Mouse (Mus musculus) midbrain, embryonic 12.5 days (tissue): ENCODE measurements around the gene Aldh3b1. TPM values are rescaled to one million over a fixed set of nuclear protein-coding genes. Genes with fewer than 3 reads are reported as not detected.
"Not testable (repeated sequence)": the region's sequence is repeated elsewhere in the genome, so short reads cannot be mapped to it uniquely, and the experiment has no call there.

ENCODE experiments used
- ATAC-seq: fragments of 200-750 bp; cut with Nextera tagmentation; 2 replicates; pipeline ENCODE4 v1.8.0; 2017; ENCODE audit warnings: low read depth, moderate TSS enrichment, moderate library complexity; ENCODE audit not compliant: low FRiP score
- H3K27ac ChIP-seq: fragments of 300-500 bp; sonication (generic); replicated peaks from 2 replicates; pipeline ENCODE4 v1.5.1; 2016; ENCODE audit warnings: mild to moderate bottlenecking
- H3K27me3 ChIP-seq: fragments of 300-500 bp; sonication (generic); 2 replicates; pipeline ENCODE4 v1.6.1; 2016; ENCODE audit warnings: mild to moderate bottlenecking
- H3K36me3 ChIP-seq: fragments of 300-500 bp; sonication (generic); 2 replicates; pipeline ENCODE4 v1.6.1; 2016
- H3K4me1 ChIP-seq: fragments of 300-500 bp; sonication (generic); 2 replicates; pipeline ENCODE4 v1.6.1; 2016
- H3K4me2 ChIP-seq: fragments of 300-500 bp; sonication (generic); replicated peaks from 2 replicates; pipeline ENCODE4 v1.6.1; 2016; ENCODE audit warnings: mild to moderate bottlenecking, moderate library complexity
- H3K4me3 ChIP-seq: fragments of 300-500 bp; sonication (generic); 2 replicates; pipeline ENCODE4 v1.5.1; 2016; ENCODE audit warnings: mild to moderate bottlenecking
- H3K9ac ChIP-seq: fragments of 300-500 bp; sonication (generic); replicated peaks from 2 replicates; pipeline ENCODE4 v1.6.1; 2016; ENCODE audit warnings: mild to moderate bottlenecking, moderate library complexity
- H3K9me3 ChIP-seq: fragments of 300-500 bp; sonication (generic); 2 replicates; pipeline ENCODE4 v1.6.1; 2016; ENCODE audit warnings: mild to moderate bottlenecking
- WGBS: fragments of 180-500 bp; shearing (Covaris S2); methylation state at CpG from one replicate; pipeline ENCODE4 v1.1.7; 2016; 5-methylcytosine and 5-hydroxymethylcytosine counted together
- polyA plus RNA-seq: library from polyadenylated mRNA; unstranded; fragments of >200 nt; fragmentation: Nextera tagmentation; extraction: Ambion mirVana; gene quantifications from 2 replicates; pipeline ENCODE4 v1.2.1, GENCODE M21; 2016

Aldh3b1 gene
- polyA plus RNA-seq, 1 experiment from 2014 or later, result 0.83 TPM

DNA sequence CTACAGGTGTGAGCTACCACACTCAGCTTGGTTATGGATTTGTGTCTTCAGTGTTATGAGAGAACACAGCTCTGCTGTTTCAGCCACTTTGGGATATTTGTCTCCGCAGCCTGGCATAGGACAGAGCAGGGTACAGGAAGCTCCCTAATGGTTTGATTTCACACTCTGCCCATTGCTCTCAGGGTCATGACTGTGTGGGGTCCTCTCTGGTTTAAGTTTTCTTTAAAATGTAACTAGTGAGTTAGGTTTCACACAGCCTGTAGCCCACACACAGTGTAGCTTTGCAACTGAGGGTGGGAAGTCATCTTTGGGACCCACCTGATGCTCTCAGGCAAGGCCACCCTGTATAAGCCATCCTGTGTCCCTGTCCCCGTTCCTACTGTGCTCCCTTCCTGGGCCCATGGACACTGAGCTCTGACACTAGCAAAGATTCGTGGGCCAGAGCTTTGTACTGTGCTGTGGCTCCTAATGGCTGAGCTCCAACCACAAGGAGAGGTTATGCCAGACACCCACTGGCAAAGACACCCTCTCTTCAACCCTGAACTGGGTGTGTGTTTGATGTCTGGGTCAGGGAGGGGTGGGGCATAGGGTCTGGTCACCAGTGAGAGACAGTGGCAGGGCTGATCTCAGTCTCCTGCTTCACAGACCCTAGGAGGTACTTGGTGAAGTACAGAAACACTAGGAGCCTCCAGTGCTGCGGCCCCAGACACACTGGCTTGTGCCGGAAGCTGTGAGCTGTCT is 27.9 kb upstream of the Aldh3b1 start:
- not testable (repeated sequence) for H3K4me1 ChIP-seq, H3K9me3 ChIP-seq, ATAC-seq, H3K4me2 ChIP-seq, H3K27ac ChIP-seq, H3K4me3 ChIP-seq, H3K9ac ChIP-seq, H3K27me3 ChIP-seq, H3K36me3 ChIP-seq
- 79% methylated on average over 5 of the region's 5 CpGs for WGBS

DNA sequence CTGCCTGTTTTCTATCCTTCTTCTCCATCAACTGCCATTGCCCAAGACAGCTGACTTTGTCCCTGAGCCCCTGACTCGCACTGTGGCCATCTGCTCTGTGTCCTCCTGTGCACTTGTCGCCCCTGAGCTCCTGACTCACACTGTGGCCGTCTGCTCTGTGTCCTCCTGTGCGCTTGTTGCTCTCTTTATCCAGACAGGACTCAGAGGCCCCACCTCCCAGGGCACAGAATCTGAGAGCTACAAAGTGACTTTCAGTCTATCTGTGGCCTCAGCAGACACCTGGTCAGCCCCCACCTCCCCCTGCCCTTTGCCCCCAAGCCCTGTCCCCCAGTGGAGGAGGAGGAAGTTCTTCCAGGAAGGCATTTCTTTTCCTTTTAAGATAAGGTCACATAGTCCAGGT is 26.2 kb upstream of the Aldh3b1 start:
- H3K27me3 ChIP-seq, result no peaks in the 10 kb centered on the region

DNA sequence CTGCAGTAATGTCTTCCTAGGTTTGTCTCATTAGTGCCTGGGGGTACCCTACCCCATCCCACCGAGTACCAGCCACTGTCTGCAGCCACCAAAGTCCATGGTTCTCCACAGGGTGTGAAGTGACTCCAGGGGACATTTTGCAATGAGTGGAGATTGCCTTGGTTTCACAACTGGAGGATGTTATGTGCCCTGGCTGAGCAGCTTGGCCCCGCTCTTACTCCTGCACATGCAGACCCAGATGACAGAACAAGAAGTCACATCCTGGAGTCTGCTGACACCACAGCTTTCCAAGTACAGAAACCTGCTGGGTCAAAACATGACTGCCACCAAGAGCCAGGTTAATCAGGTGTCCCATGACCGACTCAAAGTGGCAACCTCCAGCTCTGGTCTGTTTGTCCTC is 25.4 kb upstream of the Aldh3b1 start:
- Histone ChIP-seq H3K4me2 (no peak overlapping the region), H3K36me3 (no peaks in the 10 kb centered on the region), H3K27ac (no peak overlapping the region), H3K4me3 (no peak overlapping the region), H3K9me3 (no peaks in the 10 kb centered on the region), H3K4me1 (no peaks in the 10 kb centered on the region), H3K27me3 (no peaks in the 10 kb centered on the region), H3K9ac (no peak overlapping the region)
- no peak for ATAC-seq
- 84% methylated on average over 3 of the region's 3 CpGs for WGBS

More for the DNA sequence above, 26.2 kb upstream of the Aldh3b1 start:
- H3K4me2 ChIP-seq, result no peak overlapping the region
- no peaks in the 10 kb centered on the region for H3K36me3 ChIP-seq
- no peak overlapping the region for H3K4me3 ChIP-seq
- no peak for ATAC-seq
- H3K9ac ChIP-seq, result no peak overlapping the region
- H3K4me1 ChIP-seq, result no peaks in the 10 kb centered on the region
- H3K9me3 ChIP-seq, result no peaks in the 10 kb centered on the region
- no peak overlapping the region for H3K27ac ChIP-seq
- WGBS, result 53% methylated on average over 4 of the region's 4 CpGs

DNA sequence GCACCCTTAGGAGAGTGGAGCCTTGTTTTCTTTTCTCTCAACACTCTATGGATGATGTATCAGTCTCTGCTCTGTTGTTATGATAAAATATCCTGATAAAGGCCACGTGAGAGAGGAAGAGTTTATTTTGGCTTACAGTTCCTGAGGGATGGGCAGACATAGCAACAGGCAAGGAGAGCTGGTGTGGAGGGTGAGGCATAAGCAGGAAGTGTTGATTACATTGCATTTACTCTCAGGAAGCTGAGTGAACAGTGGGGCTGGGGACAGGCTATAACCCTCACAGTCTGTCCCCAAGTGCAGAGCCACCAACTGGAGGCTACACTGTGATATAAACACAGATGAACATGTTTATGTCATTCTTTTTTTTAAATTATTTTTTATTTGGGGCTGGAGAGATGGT is 22.5 kb upstream of the Aldh3b1 start:
- H3K9ac ChIP-seq, result no peak overlapping the region
- 35% methylated on average over 1 of the region's 1 CpGs for whole genome bisulfite sequencing

DNA sequence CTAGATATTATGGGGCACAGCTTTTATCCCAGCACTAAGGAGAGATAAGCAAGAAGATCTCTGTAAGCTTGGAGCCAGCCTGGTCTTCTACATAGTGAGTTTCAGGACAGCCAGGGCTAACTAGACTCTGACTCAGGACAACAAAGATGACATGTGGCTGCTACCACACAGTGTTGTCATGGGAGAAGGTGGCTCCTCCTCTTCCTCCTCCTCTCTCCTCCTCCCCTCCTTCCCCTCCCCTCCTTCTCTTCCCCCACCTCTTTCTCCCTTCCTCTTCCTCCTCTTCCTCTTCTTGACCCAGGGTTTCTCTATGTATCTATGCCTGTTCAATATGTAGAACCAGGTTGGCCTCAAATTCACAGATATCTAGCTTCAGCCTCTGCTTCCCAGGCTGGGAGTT is 21.9 kb upstream of the Aldh3b1 start:
- no peak overlapping the region for H3K4me2 ChIP-seq
- no peak overlapping the region for H3K9ac ChIP-seq
- ATAC-seq, result no peak
- no peaks in the 10 kb centered on the region for H3K4me1 ChIP-seq
- H3K27ac ChIP-seq, result no peak overlapping the region
- no peaks in the 10 kb centered on the region for H3K9me3 ChIP-seq
- no peaks in the 10 kb centered on the region for H3K36me3 ChIP-seq
- no peak overlapping the region for H3K4me3 ChIP-seq
- H3K27me3 ChIP-seq, result no peaks in the 10 kb centered on the region

More for the DNA sequence above, 22.5 kb upstream of the Aldh3b1 start:
- Histone ChIP-seq H3K27ac (no peak overlapping the region), H3K4me2 (no peak overlapping the region), H3K27me3 (no peaks in the 10 kb centered on the region), H3K36me3 (no peaks in the 10 kb centered on the region), H3K9me3 (no peaks in the 10 kb centered on the region), H3K4me1 (no peaks in the 10 kb centered on the region), H3K4me3 (no peak overlapping the region)
- ATAC-seq, result no peak

DNA sequence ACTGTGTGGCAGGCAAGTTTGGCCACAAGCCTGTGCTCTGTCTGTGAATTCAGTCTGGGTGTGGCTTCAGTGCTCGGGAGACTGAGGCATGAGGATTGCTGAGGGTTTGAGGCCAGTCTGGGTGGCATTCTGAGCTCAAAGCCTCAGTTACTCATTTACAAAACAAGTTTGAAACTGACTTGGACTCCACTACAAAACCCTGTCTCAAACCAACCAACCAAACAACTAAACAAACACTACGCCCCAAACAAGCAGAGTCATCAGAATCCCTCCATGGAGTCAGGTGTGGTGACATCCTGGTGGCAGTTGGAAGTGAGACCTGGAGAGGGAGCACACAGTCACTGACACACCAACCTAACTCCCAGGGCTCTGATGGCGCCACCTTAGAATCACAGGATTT is 20.7 kb upstream of the Aldh3b1 start:
- no peak overlapping the region for H3K4me3 ChIP-seq
- no peaks in the 10 kb centered on the region for H3K36me3 ChIP-seq
- no peak overlapping the region for H3K27ac ChIP-seq
- H3K9ac ChIP-seq, result no peak overlapping the region
- no peaks in the 10 kb centered on the region for H3K27me3 ChIP-seq
- WGBS, result 79% methylated on average over 3 of the region's 3 CpGs
- H3K4me1 ChIP-seq, result no peaks in the 10 kb centered on the region
- no peaks in the 10 kb centered on the region for H3K9me3 ChIP-seq
- H3K4me2 ChIP-seq, result no peak overlapping the region
- no peak for ATAC-seq

DNA sequence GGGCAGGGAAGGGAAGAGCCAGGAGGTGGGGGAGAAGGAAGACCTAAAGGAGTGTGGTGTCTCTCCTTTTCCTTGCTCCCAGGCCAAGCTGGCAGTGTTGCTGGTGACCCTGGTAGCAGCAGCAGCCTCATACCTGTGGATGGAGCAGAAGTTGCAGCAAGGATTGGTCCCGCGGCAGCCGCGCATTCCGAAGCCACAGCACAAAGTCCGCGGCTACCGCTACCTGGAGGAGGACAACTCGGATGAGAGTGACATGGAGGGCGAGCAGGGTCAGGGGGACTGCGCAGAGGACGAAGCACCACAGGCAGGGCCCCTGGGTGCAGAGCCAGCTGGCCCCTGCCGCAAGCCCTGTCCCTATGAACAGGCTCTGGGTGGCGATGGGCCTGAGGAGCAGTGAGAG is 18.9 kb upstream of the Aldh3b1 start:
- WGBS, result 63% methylated on average over 14 of the region's 14 CpGs
- Histone ChIP-seq H3K9me3 (no peaks in the 10 kb centered on the region), H3K36me3 (no peaks in the 10 kb centered on the region), H3K9ac (no peak overlapping the region), H3K4me3 (no peak overlapping the region), H3K4me1 (no peaks in the 10 kb centered on the region), H3K27ac (no peak overlapping the region), H3K27me3 (peaks cover 7% of the 10 kb centered on the region; the same call in 1 of the 2 replicates), H3K4me2 (no peak overlapping the region)
- ATAC-seq, result no peak

DNA sequence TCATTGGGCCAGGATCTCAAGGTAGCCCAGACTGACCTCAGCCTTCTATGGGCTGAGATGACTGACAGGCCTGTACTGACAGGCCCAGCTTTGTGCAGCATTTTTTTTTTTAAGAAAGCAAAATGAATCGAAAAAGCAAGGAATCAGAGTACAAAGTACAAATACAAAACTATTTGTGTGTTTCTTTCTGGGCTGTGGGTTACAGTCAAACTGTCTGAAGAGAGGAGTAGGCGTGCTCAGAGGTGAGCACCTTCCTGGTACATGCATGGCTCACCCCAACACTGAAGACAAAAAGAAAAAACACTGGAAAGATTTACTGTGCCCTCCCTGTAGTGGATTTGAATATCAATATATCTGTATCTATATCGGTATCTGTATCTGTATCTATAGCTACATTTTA is 18.2 kb upstream of the Aldh3b1 start:
- no peaks in the 10 kb centered on the region for H3K9me3 ChIP-seq
- peaks cover 9% of the 10 kb centered on the region; the same call in 1 of the 2 replicates for H3K27me3 ChIP-seq
- no peak overlapping the region for H3K9ac ChIP-seq
- no peak overlapping the region for H3K4me2 ChIP-seq
- H3K4me3 ChIP-seq, result no peak overlapping the region
- ATAC-seq, result no peak
- no peaks in the 10 kb centered on the region for H3K36me3 ChIP-seq
- H3K27ac ChIP-seq, result no peak overlapping the region
- 77% methylated on average over 3 of the region's 3 CpGs for WGBS
- no peaks in the 10 kb centered on the region for H3K4me1 ChIP-seq

DNA sequence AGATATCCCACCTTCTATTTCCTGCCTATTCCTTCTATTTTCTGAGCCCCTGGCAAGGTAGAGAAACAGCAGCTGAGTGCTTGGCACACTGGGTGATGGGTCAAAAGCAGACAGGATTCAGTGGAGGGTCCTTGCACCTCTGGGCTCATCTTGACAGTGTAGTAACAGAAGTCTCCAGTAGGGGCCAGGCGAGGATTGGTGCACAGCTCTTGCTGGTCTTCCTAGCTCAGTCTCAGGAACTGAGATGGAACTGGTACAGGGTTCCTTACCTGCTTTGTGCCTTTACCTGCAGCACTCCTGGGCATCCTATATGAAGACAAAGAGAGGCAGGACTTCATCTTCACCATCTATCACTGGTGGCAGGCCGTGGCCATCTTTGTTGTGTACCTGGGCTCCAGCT is 17.1 kb upstream of the Aldh3b1 start:
- WGBS, result 15% methylated on average over 2 of the region's 2 CpGs
- Histone ChIP-seq H3K9me3 (no peaks in the 10 kb centered on the region), H3K4me3 (no peak overlapping the region), H3K27ac (no peak overlapping the region), H3K27me3 (peaks cover 11% of the 10 kb centered on the region; the same call in 1 of the 2 replicates), H3K9ac (no peak overlapping the region), H3K36me3 (no peaks in the 10 kb centered on the region), H3K4me1 (no peaks in the 10 kb centered on the region), H3K4me2 (no peak overlapping the region)
- ATAC-seq, result 0 out of 2 replicates have a peak, but pooled peaks have one; percentile 34

DNA sequence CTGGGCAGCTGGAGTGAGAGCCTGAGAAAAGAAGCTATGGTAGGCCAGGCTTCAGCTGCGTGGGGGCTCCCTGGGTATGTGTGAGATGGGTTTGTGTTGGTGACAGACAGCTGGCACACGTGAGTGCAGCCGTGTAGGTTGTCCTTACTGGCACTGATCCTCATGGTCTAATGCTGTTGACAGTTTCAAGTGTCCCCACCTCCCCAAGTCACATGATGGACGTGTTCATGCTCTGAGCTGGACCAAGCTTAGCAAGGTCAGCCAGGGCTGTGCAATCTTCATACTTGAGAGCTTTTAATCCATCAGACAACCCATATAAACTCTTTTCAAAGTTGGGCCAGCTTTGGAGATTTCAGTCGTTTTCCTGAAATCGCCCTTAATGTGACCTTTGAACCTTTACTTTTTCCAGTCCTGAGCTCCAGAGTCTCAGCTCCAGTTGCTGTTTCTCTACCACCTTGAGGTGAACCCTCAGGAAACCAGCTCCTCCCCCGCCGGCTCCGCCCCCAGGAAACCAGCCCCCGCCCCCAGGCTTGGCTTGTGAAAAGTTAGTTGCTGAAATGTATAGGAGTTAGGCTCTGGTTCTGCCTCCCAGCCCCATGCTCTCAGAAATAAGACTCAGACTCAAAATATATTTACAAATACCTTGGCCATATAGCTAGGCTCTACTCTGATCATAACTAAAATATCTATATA is 16.4 kb upstream of the Aldh3b1 start:
- no peaks in the 10 kb centered on the region for H3K9me3 ChIP-seq
- H3K4me1 ChIP-seq, result no peaks in the 10 kb centered on the region
- WGBS, result 35% methylated on average over 10 of the region's 10 CpGs
- H3K36me3 ChIP-seq, result no peaks in the 10 kb centered on the region
- no peak overlapping the region for H3K9ac ChIP-seq
- H3K27ac ChIP-seq, result no peak overlapping the region
- H3K4me3 ChIP-seq, result no peak overlapping the region
- no peak overlapping the region for H3K4me2 ChIP-seq
- ATAC-seq, result no peak
- H3K27me3 ChIP-seq, result peaks cover 11% of the 10 kb centered on the region; the same call in 1 of the 2 replicates

DNA sequence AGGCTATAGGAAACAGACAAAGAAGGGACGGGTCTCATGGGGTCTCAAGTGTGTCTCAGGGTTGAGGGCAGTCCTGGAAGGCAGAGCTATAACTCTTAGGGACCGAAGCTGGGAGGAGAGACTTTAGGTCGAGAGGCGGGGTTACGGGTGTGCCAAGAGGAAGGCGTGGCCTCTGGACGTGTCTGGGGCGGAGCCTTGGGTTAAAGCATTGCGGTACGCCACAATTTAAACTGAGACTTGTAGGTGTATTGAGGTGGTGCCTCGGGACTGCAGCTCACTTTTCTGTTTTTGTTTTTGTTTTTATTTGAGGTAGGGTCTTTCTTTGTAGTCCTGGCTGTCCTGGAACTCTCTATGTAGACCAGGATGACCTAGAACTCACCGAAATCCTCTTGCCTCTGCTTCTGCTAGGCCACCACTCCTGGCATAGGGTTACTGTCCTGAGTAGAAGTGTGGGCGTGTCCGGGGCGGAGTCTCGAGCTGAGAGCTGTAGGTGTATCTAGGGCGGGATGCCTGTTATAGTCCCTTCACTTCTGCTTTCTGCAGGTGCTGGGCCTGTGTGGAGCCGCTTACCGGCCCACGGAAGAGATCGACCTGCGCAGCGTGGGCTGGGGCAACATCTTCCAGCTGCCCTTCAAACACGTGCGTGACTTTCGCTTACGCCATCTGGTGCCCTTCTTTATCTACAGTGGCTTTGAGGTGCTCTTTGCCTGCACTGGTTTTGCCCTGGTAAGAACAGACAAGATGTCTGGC is 13.6 kb upstream of the Aldh3b1 start:
- H3K9ac ChIP-seq, result no peak overlapping the region
- H3K27ac ChIP-seq, result no peak overlapping the region
- no peaks in the 10 kb centered on the region for H3K36me3 ChIP-seq
- no peaks in the 10 kb centered on the region for H3K9me3 ChIP-seq
- peaks cover 11% of the 10 kb centered on the region; the same call in 1 of the 2 replicates for H3K27me3 ChIP-seq
- 24% methylated on average over 27 of the region's 27 CpGs for WGBS
- H3K4me3 ChIP-seq, result no peak overlapping the region
- H3K4me1 ChIP-seq, result no peaks in the 10 kb centered on the region
- H3K4me2 ChIP-seq, result no peak overlapping the region; the same call in 1 of the 2 replicates
- no peak for ATAC-seq

DNA sequence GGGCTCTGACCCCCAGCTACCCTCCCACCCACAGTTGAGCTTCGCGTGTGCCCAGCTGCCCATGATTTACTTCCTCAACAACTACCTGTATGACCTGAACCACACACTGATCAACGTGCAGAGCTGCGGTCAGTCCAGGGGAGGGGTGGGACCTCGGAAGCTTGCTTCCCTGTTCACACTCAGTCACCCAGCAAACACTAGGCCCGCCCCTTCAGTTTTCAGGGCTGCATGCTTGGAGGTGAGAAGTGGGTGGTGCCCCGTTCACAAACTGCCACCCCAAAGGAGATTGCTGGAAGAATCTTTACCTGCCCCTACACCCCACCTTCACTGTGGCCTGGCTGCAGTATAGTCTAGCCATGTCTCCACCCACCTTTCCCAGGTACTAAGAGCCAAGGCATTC is 12.7 kb upstream of the Aldh3b1 start:
- Histone ChIP-seq H3K9ac (no peak overlapping the region), H3K4me2 (no peak overlapping the region), H3K4me3 (no peak overlapping the region), H3K4me1 (no peaks in the 10 kb centered on the region), H3K27me3 (peaks cover 11% of the 10 kb centered on the region; the same call in 1 of the 2 replicates), H3K9me3 (no peaks in the 10 kb centered on the region), H3K27ac (no peak overlapping the region), H3K36me3 (no peaks in the 10 kb centered on the region)
- no peak for ATAC-seq
- 83% methylated on average over 7 of the region's 7 CpGs for WGBS
